11 mouse cellular contexts compared by ENCODE assay signal in genomic region chr11:115265771-115266399, GRCm38 (mm10). TPM values are rescaled to one million over a fixed set of nuclear protein-coding genes. Genes with fewer than 3 reads are reported as not detected.
A peak's percentile ranks its signal among the peaks of the same experiment; 100 is the strongest.
DNase-seq lines count a peak whose midpoint lies in the region; ATAC-seq and TF ChIP-seq lines count a peak whose summit lies in the region.
"Had no signal": no experiment of that assay in that cellular context is flagged by ENCODE, and none has a peak within 500 bp of the region (broad histone marks: within the 10 kb centered on the region; RNA-seq: fewer than 3 reads in every experiment).

No protein-coding gene starts in this region.

- intact Hi-C loops in gastrocnemius, adult 2 months (cut with DNase I), result no loop called here

- no peak overlapping the region for H3K27ac ChIP-seq in gastrocnemius, adult 2 months
- H3K27ac ChIP-seq in spleen, adult 2 months (ENCODE audit: insufficient read depth, low read length), result no peak overlapping the region
- no peak overlapping the region for H3K27ac ChIP-seq in hindbrain, embryonic 16.5 days (ENCODE audit: low read depth, low read length)
- no peak overlapping the region for H3K27ac ChIP-seq in neural tube, embryonic 12.5 days
- no peak overlapping the region for H3K27ac ChIP-seq in thymus, adult 2 months (ENCODE audit: control insufficient read depth, insufficient read depth, low read length)

- peaks cover 22% of the 10 kb centered on the region for H3K27me3 ChIP-seq in spleen, adult 2 months (ENCODE audit: control insufficient read depth, insufficient read depth, low read length)
- H3K27me3 ChIP-seq in hindbrain, embryonic 16.5 days (replicated peaks; ENCODE audit: control insufficient read depth, insufficient read depth, low read length), result peaks cover 63% of the 10 kb centered on the region
- peaks cover 80% of the 10 kb centered on the region for H3K27me3 ChIP-seq in neural tube, embryonic 12.5 days (replicated peaks)
- peaks cover 9% of the 10 kb centered on the region for H3K27me3 ChIP-seq in thymus, adult 2 months (ENCODE audit: control insufficient read depth, insufficient read depth, low read length)

- H3K4me3 ChIP-seq in gastrocnemius, adult 2 months, result peak overlapping the region; percentile 6; the same call in 1 of the 2 replicates
- peak overlapping the region; percentile 11; the same call in 1 of the 2 replicates for H3K4me3 ChIP-seq in spleen, adult 2 months (ENCODE audit: extremely low read depth, insufficient read depth, insufficient read length)
- H3K4me3 ChIP-seq in hindbrain, embryonic 16.5 days (ENCODE audit: low read length), result peak overlapping the region; percentile 3; the same call in 1 of the 2 replicates
- no peak overlapping the region; the same call in 1 of the 2 replicates for H3K4me3 ChIP-seq in neural tube, embryonic 12.5 days
- H3K4me3 ChIP-seq in thymus, adult 2 months (ENCODE audit: control insufficient read depth, insufficient read depth, low read length), result no peak overlapping the region

- ATAC-seq in hindbrain, embryonic 16.5 days, result no peak
- no peak for ATAC-seq in neural tube, embryonic 12.5 days (ENCODE audit: low FRiP score, low read depth)

- TF ChIP-seq POLR2A in spleen, adult 2 months (IDR thresholded peaks at IDR 0.05; ENCODE audit: low read depth, low read length), result no peak
- TF ChIP-seq POLR2A in thymus, adult 2 months (IDR thresholded peaks at IDR 0.05; ENCODE audit: control insufficient read depth, extremely low read depth, insufficient read depth, low read length, poor library complexity), result no peak

- H3K9me3 ChIP-seq in hindbrain, embryonic 16.5 days (ENCODE audit: control insufficient read depth, low read length), result no peaks in the 10 kb centered on the region
- no peaks in the 10 kb centered on the region for H3K9me3 ChIP-seq in neural tube, embryonic 12.5 days

- no peak overlapping the region; the same call in 1 of the 2 replicates for H3K4me2 ChIP-seq in hindbrain, embryonic 16.5 days (ENCODE audit: low read length)
- H3K4me2 ChIP-seq in neural tube, embryonic 12.5 days (replicated peaks), result peak overlapping the region; percentile 65

- no peak for DNase-seq in gastrocnemius, adult 2 months
- DNase-seq in gastrocnemius, postnatal 10 days, result no peak
- DNase-seq in spleen, adult 2 months (ENCODE audit: low read depth in 1 of 2, low spot score in 2 of 2), result no peak
- no peak for DNase-seq in spleen, postnatal 4 days (ENCODE audit: low spot score in 2 of 2)
- no peak for DNase-seq in thymus, adult 2 months
- DNase-seq in lung, adult 18-20 months, result no peak
- DNase-seq: layer of hippocampus, postnatal 36 days had no signal

- 6% methylated on average over 20 of the region's 20 CpGs for WGBS in spleen, adult 2 months
- 6% methylated on average over 20 of the region's 20 CpGs for WGBS in hindbrain, embryonic 16.5 days
- WGBS in neural tube, embryonic 12.5 days, result 3% methylated on average over 20 of the region's 20 CpGs
- WGBS in thymus, adult 2 months, result 4% methylated on average over 20 of the region's 20 CpGs

- H3K36me3 ChIP-seq in spleen, adult 2 months (ENCODE audit: control insufficient read depth, insufficient read depth, low read length), result peaks cover 10% of the 10 kb centered on the region
- peaks cover 9% of the 10 kb centered on the region for H3K36me3 ChIP-seq in hindbrain, embryonic 16.5 days (ENCODE audit: control insufficient read depth, insufficient read depth, low read length)
- H3K36me3 ChIP-seq in neural tube, embryonic 12.5 days, result peaks cover 20% of the 10 kb centered on the region; the same call in 1 of the 2 replicates
- H3K36me3 ChIP-seq in thymus, adult 2 months (ENCODE audit: control insufficient read depth, insufficient read depth, low read length), result 0 out of 2 replicates have a peak, but pooled peaks cover 7% of the 10 kb centered on the region

- H3K9ac ChIP-seq in hindbrain, embryonic 16.5 days (ENCODE audit: low read depth, low read length), result no peak overlapping the region
- H3K9ac ChIP-seq in neural tube, embryonic 12.5 days, result no peak overlapping the region

- peaks cover 3% of the 10 kb centered on the region; the same call in 1 of the 2 replicates for H3K4me1 ChIP-seq in spleen, adult 2 months (ENCODE audit: control insufficient read depth, insufficient read depth, insufficient read length)
- peaks cover 18% of the 10 kb centered on the region for H3K4me1 ChIP-seq in hindbrain, embryonic 16.5 days (ENCODE audit: control insufficient read depth, insufficient read depth, low read depth, low read length)
- peaks cover 24% of the 10 kb centered on the region for H3K4me1 ChIP-seq in neural tube, embryonic 12.5 days
- H3K4me1 ChIP-seq in thymus, adult 2 months (replicated peaks; ENCODE audit: control insufficient read depth, insufficient read depth, low read length), result peaks cover 13% of the 10 kb centered on the region

- no peak for TF ChIP-seq CTCF in gastrocnemius, adult 2 months (IDR thresholded peaks at IDR 0.05)
- TF ChIP-seq CTCF in spleen, adult 2 months (IDR thresholded peaks at IDR 0.05; ENCODE audit: extremely low read depth, insufficient read depth, insufficient read length, insufficient replicate concordance), result no peak
- no peak for TF ChIP-seq CTCF in thymus, adult 2 months (IDR thresholded peaks at IDR 0.05; ENCODE audit: borderline replicate concordance, control insufficient read depth, extremely low read depth, insufficient read depth, low read length, poor library complexity)

RNA-seq across cellular contexts. Expression of gene Grin2c, which starts 1.2 kb away (rescaled TPM):
- under 1 TPM in 1 of 2 experiments, not detected in 1; 0.06 TPM for total RNA-seq in gastrocnemius, adult 2 months (2021)
- total RNA-seq in gastrocnemius, postnatal 10 days (2021), result under 1 TPM; 0.05 to 0.16 TPM
- 9.5 and 13.7 TPM in 2 replicates for polyA plus RNA-seq in spleen, adult 2 months (2012; rRNA removed)
- 0.60 and 0.72 TPM in 2 replicates for polyA plus RNA-seq in hindbrain, embryonic 16.5 days (2015; fragmentation: Nextera tagmentation; extraction: Ambion mirVana)
- 0.96 and 1.0 TPM in 2 replicates for polyA plus RNA-seq in neural tube, embryonic 12.5 days (2016; fragmentation: Nextera tagmentation; extraction: Ambion mirVana)
- 6.5 and 7.1 TPM in 2 replicates for polyA plus RNA-seq in thymus, adult 2 months (2012; rRNA removed)

RNA-seq across cellular contexts. Expression of gene Fdxr, which starts 11.0 kb away (rescaled TPM):
- 1 to 10 TPM; 2.9 to 4.4 TPM for total RNA-seq in gastrocnemius, adult 2 months (2021)
- total RNA-seq in gastrocnemius, postnatal 10 days (2021), result 1 to 10 TPM; 5.0 to 5.7 TPM
- 18.7 and 24.6 TPM in 2 replicates for polyA plus RNA-seq in spleen, adult 2 months (2012; rRNA removed)
- polyA plus RNA-seq in hindbrain, embryonic 16.5 days (2015; fragmentation: Nextera tagmentation; extraction: Ambion mirVana), result 21.2 and 22.5 TPM in 2 replicates
- 16.4 and 18.9 TPM in 2 replicates for polyA plus RNA-seq in neural tube, embryonic 12.5 days (2016; fragmentation: Nextera tagmentation; extraction: Ambion mirVana)
- 31.8 and 36.3 TPM in 2 replicates for polyA plus RNA-seq in thymus, adult 2 months (2012; rRNA removed)

RNA-seq across cellular contexts. Expression of gene Fads6, which starts 31.6 kb away (rescaled TPM):
- 1 to 10 TPM; 2.4 to 5.4 TPM for total RNA-seq in gastrocnemius, adult 2 months (2021)
- total RNA-seq in gastrocnemius, postnatal 10 days (2021), result 1 to 10 TPM in 1 of 2 experiments, under 1 TPM in 1; 0.86 to 1.1 TPM
- 1.1 TPM in 2 replicates for polyA plus RNA-seq in spleen, adult 2 months (2012; rRNA removed)
- polyA plus RNA-seq in hindbrain, embryonic 16.5 days (2015; fragmentation: Nextera tagmentation; extraction: Ambion mirVana), result 1.4 and 2.0 TPM in 2 replicates
- polyA plus RNA-seq in neural tube, embryonic 12.5 days (2016; fragmentation: Nextera tagmentation; extraction: Ambion mirVana), result 0.34 and 0.46 TPM in 2 replicates
- polyA plus RNA-seq in thymus, adult 2 months (2012; rRNA removed), result 1.6 and 2.1 TPM in 2 replicates

RNA-seq across cellular contexts. Expression of gene Otop2, which starts 41.1 kb away (rescaled TPM):
- not detected for total RNA-seq in gastrocnemius, adult 2 months (2021)
- not detected for total RNA-seq in gastrocnemius, postnatal 10 days (2021)
- polyA plus RNA-seq in spleen, adult 2 months (2012; rRNA removed), result not detected in 2 replicates
- 0.06 and 0.18 TPM in 2 replicates for polyA plus RNA-seq in hindbrain, embryonic 16.5 days (2015; fragmentation: Nextera tagmentation; extraction: Ambion mirVana)
- polyA plus RNA-seq in neural tube, embryonic 12.5 days (2016; fragmentation: Nextera tagmentation; extraction: Ambion mirVana), result not detected in 2 replicates
- polyA plus RNA-seq in thymus, adult 2 months (2012; rRNA removed), result 0.26 and 0.32 TPM in 2 replicates
- total RNA-seq: adrenal gland, postnatal 36 days; CH12.LX had no signal

RNA-seq across cellular contexts. Expression of gene Ush1g, which starts 56.0 kb away (rescaled TPM):
- total RNA-seq in gastrocnemius, adult 2 months (2021), result under 1 TPM; 0.61 to 0.81 TPM
- total RNA-seq in gastrocnemius, postnatal 10 days (2021), result under 1 TPM; 0.09 to 0.16 TPM
- 2.0 TPM in 2 replicates for polyA plus RNA-seq in spleen, adult 2 months (2012; rRNA removed)
- 0.16 and 0.25 TPM in 2 replicates for polyA plus RNA-seq in hindbrain, embryonic 16.5 days (2015; fragmentation: Nextera tagmentation; extraction: Ambion mirVana)
- polyA plus RNA-seq in neural tube, embryonic 12.5 days (2016; fragmentation: Nextera tagmentation; extraction: Ambion mirVana), result 0.08 and 0.28 TPM in 2 replicates
- 0.05 and 0.11 TPM in 2 replicates for polyA plus RNA-seq in thymus, adult 2 months (2012; rRNA removed)

Comparison
In these comparisons a context has a peak if more than half of its experiments do, and no peak if none do; other contexts are left out.
1. H3K4me3 ChIP-seq: peak in gastrocnemius, adult 2 months (single experiment), spleen, adult 2 months (single experiment) and hindbrain, embryonic 16.5 days (single experiment); none in neural tube, embryonic 12.5 days (single experiment) and thymus, adult 2 months (single experiment).